Mouse (Mus musculus) small intestine, adult 2 months (tissue): ENCODE measurements around the gene Ptges2.

ENCODE experiments used
- CTCF ChIP-seq: fragments of 200-500 bp; IDR thresholded peaks from 2 replicates; pipeline ENCODE4 v1.5.1; 2012; ENCODE audit warnings: low read depth, mild to moderate bottlenecking, control low read depth, inconsistent platforms, low read length, moderate library complexity, mixed read lengths; ENCODE audit not compliant: insufficient replicate concordance, insufficient read length; ENCODE audit errors: extremely low read depth
- POLR2A ChIP-seq: fragments of 200-500 bp; IDR thresholded peaks from 2 replicates; pipeline ENCODE4 v1.6.1; 2012; ENCODE audit warnings: low read depth, mild to moderate bottlenecking, control low read depth, inconsistent platforms, low read length, moderate library complexity

- no peak for TF ChIP-seq CTCF
- TF ChIP-seq POLR2A = no peak
These were observed 15.7 kb downstream of the Ptges2 start for GRCm38 (mm10) chr2:32411407-32411806.
